Comparison of ENCODE assay signal across 19 mouse cellular contexts in the genomic region with DNA sequence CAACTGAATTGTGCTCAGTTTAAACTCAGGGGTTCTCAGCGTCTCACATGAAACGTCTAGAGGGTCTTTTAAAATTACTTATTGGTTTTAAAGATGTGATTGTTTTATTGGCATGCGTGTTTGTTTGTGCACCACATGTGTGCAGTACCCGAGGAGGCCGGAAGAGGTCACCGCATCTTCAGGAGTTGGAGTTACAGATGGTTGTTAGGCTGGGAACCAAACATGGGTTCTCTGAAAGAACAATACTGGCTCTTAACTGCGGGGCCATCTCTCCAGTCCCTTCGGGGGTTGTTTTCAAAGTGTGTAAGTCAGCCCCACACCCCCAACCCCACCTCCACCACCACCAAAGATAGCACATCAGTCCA. TPM values are rescaled to one million over a fixed set of nuclear protein-coding genes. Genes with fewer than 3 reads are reported as not detected.
A peak's percentile ranks its signal among the peaks of the same experiment; 100 is the strongest.
DNase-seq lines count a peak whose midpoint lies in the region; ATAC-seq and TF ChIP-seq lines count a peak whose summit lies in the region.
"Had no signal": no experiment of that assay in that cellular context is flagged by ENCODE, and none has a peak within 500 bp of the region (broad histone marks: within the 10 kb centered on the region; RNA-seq: fewer than 3 reads in every experiment).

No protein-coding gene starts in this region.

- H3K27ac ChIP-seq in layer of hippocampus, adult 2 months = no peak overlapping the region
- no peak overlapping the region for H3K27ac ChIP-seq in ES-E14 (ENCODE audit: insufficient read depth, low read depth, low read length, poor library complexity, severe bottlenecking)
- H3K27ac ChIP-seq in stomach, postnatal 0 days (replicated peaks) = no peak overlapping the region
- no peak overlapping the region for H3K27ac ChIP-seq in left cerebral cortex, adult 2 months
- H3K27ac ChIP-seq: forebrain, embryonic 10.5 days; hindbrain, embryonic 15.5 days had no signal

- TF ChIP-seq CTCF in layer of hippocampus, adult 2 months (conservative IDR thresholded peaks at IDR 0.05) = 0 out of 2 replicates have a peak, but pooled peaks have one; percentile 3
- TF ChIP-seq CTCF in E14TG2a.4 (conservative IDR thresholded peaks at IDR 0.05; ENCODE audit: low read length) = peak; percentile 73
- TF ChIP-seq CTCF in stomach, postnatal 0 days (IDR thresholded peaks at IDR 0.05; ENCODE audit: low read depth) = 0 out of 2 replicates have a peak, but pooled peaks have one; percentile 19
- no peak; the same call in 1 of the 2 replicates for TF ChIP-seq CTCF in left cerebral cortex, adult 2 months (IDR thresholded peaks at IDR 0.05)

- no peak for TF ChIP-seq EP300 in stomach, postnatal 0 days (optimal IDR thresholded peaks at IDR 0.05)

- in situ Hi-C loops in ES-E14 (cut with MboI; ENCODE audit: low sequenced_read_pairs in 2 of 2, unreplicated experiment in 2 of 2) = no loop called here

- WGBS in stomach, postnatal 0 days = 94% methylated on average over 8 of the region's 8 CpGs

- DNase-seq in layer of hippocampus, adult 2 months (ENCODE audit: low spot score in 2 of 2) = no peak
- DNase-seq in layer of hippocampus, postnatal 14 days (ENCODE audit: low spot score in 2 of 2) = no peak
- DNase-seq in ES-E14 (ENCODE audit: low read depth, low spot score) = peak; percentile 42
- no peak for DNase-seq in stomach, postnatal 0 days (ENCODE audit: low spot score)
- DNase-seq in left cerebral cortex, adult 2 months (ENCODE audit: extremely low spot score in 1 of 2, low spot score in 2 of 2) = no peak
- DNase-seq in lung, postnatal 10 days = no peak
- DNase-seq: adrenal gland, postnatal 10 days; cerebellum, adult 11-12 months; cerebellum, adult 9-10 months; cerebellum, postnatal 36 days; gastrocnemius, adult 2 months; gastrocnemius, postnatal 25 days; heart, postnatal 36 days had no signal

- ATAC-seq in stomach, postnatal 0 days (ENCODE audit: low FRiP score, low TSS enrichment) = no peak
- ATAC-seq: forebrain, embryonic 14.5 days had no signal

- H3K4me3 ChIP-seq in layer of hippocampus, adult 2 months = no peak overlapping the region
- H3K4me3 ChIP-seq in E14TG2a.4 (replicated peaks; ENCODE audit: low read length) (peak overlapping the region; percentile 57; the same call in 1 of the 2 replicates), ES-E14 (ENCODE audit: insufficient read depth in 1 of 2, low read depth in 1 of 2, low read length in 2 of 2, poor library complexity in 1 of 2, severe bottlenecking in 1 of 2) (no peak overlapping the region)
- H3K4me3 ChIP-seq in stomach, postnatal 0 days (ENCODE audit: low read depth, low read length) = no peak overlapping the region
- no peak overlapping the region for H3K4me3 ChIP-seq in left cerebral cortex, adult 2 months
- H3K4me3 ChIP-seq: erythroblast, embryonic 14.5 days; forebrain, embryonic 10.5 days; gastrocnemius, adult 2 months; heart, embryonic 12.5 days; hindbrain, embryonic 15.5 days had no signal

- H3K9me3 ChIP-seq in E14TG2a.4 (ENCODE audit: low read length) (no peaks in the 10 kb centered on the region), ES-E14 (ENCODE audit: control insufficient read depth, insufficient read depth, low read depth, low read length) (no peaks in the 10 kb centered on the region)
- H3K9me3 ChIP-seq in stomach, postnatal 0 days (ENCODE audit: control insufficient read depth, low read length) = no peaks in the 10 kb centered on the region
- H3K9me3 ChIP-seq: forebrain, embryonic 10.5 days; hindbrain, embryonic 15.5 days had no signal

- no peaks in the 10 kb centered on the region for H3K27me3 ChIP-seq in E14TG2a.4 (ENCODE audit: insufficient read depth, low read length)
- no peaks in the 10 kb centered on the region for H3K27me3 ChIP-seq in stomach, postnatal 0 days (ENCODE audit: control insufficient read depth, insufficient read depth, low read length)
- H3K27me3 ChIP-seq: heart, embryonic 12.5 days; hindbrain, embryonic 15.5 days had no signal

- intact Hi-C loops in left cerebral cortex, adult 2 months (cut with DNase I) = no loop called here

- H3K36me3 ChIP-seq in E14TG2a.4 (ENCODE audit: insufficient read depth, low read length) (no peaks in the 10 kb centered on the region), ES-E14 (ENCODE audit: control insufficient read depth, insufficient read depth, low read length, poor library complexity, severe bottlenecking) (no peaks in the 10 kb centered on the region)
- H3K36me3 ChIP-seq in stomach, postnatal 0 days (ENCODE audit: control insufficient read depth, insufficient read depth, low read length) = no peaks in the 10 kb centered on the region
- H3K36me3 ChIP-seq: forebrain, embryonic 10.5 days; heart, embryonic 12.5 days; hindbrain, embryonic 15.5 days had no signal

- H3K4me1 ChIP-seq in E14TG2a.4 (replicated peaks; ENCODE audit: low read depth, low read length) (peaks cover 61% of the 10 kb centered on the region), ES-E14 (ENCODE audit: control insufficient read depth in 2 of 2, insufficient read depth in 2 of 2, low read length in 2 of 2, poor library complexity in 1 of 2) (peaks cover 2 to 26% of the 10 kb centered on the region in 2 experiments; a peak in 3 of 4 replicates)
- 0 out of 2 replicates have a peak, but pooled peaks cover 3% of the 10 kb centered on the region for H3K4me1 ChIP-seq in stomach, postnatal 0 days (replicated peaks; ENCODE audit: control insufficient read depth, insufficient read depth)

- H3K4me2 ChIP-seq in stomach, postnatal 0 days (replicated peaks; ENCODE audit: low read depth) = no peak overlapping the region
- H3K4me2 ChIP-seq: heart, embryonic 12.5 days; hindbrain, embryonic 15.5 days had no signal

- no peak overlapping the region for H3K9ac ChIP-seq in ES-E14 (ENCODE audit: insufficient read depth, low read depth, low read length, poor library complexity, severe bottlenecking)
- H3K9ac ChIP-seq in stomach, postnatal 0 days (ENCODE audit: low read length) = no peak overlapping the region
- H3K9ac ChIP-seq: heart, embryonic 12.5 days; hindbrain, embryonic 15.5 days had no signal

TF ChIP-seq in ES-E14, 5 proteins besides CTCF, POLR2A, EP300 and RAD21:
- no peak for TF ChIP-seq CHD2 (IDR thresholded peaks at IDR 0.05; ENCODE audit: low read depth, low read length)
- TF ChIP-seq ZC3H11A (IDR thresholded peaks at IDR 0.05; ENCODE audit: borderline replicate concordance, low read depth, low read length) = peak; percentile 28; the same call in 1 of the 2 replicates
- TF ChIP-seq ZNF384 (IDR thresholded peaks at IDR 0.05; ENCODE audit: low read depth, low read length) = no peak
TF ChIP-seq in ES-E14: peak in this region for 1.

RNA-seq across cellular contexts. Expression of a gene that starts 48.9 kb away (rescaled TPM):
- 100 to 1,000 TPM; 128 to 146 TPM for total RNA-seq in layer of hippocampus, adult 2 months (2021)
- total RNA-seq in layer of hippocampus, postnatal 14 days (2021) = 100 to 1,000 TPM; 140 to 142 TPM
- total RNA-seq in ES-E14 (2012; rRNA removed) = 148 and 215 TPM in 2 replicates
- 357 and 358 TPM in 2 replicates for polyA plus RNA-seq in stomach, postnatal 0 days (2015; fragmentation: Nextera tagmentation; extraction: Ambion mirVana)
- total RNA-seq in left cerebral cortex, adult 2 months (2021) = 100 to 1,000 TPM; 120 to 136 TPM

RNA-seq across cellular contexts. Expression of a gene that starts 59.5 kb away (rescaled TPM):
- 10 to 100 TPM; 28.1 to 42.5 TPM for total RNA-seq in layer of hippocampus, adult 2 months (2021)
- 10 to 100 TPM; 35.2 to 43.8 TPM for total RNA-seq in layer of hippocampus, postnatal 14 days (2021)
- total RNA-seq in ES-E14 (2012; rRNA removed) = 30.6 and 34.7 TPM in 2 replicates
- polyA plus RNA-seq in stomach, postnatal 0 days (2015; fragmentation: Nextera tagmentation; extraction: Ambion mirVana) = 110 and 119 TPM in 2 replicates
- 10 to 100 TPM; 33.3 to 53.1 TPM for total RNA-seq in left cerebral cortex, adult 2 months (2021)
